Mouse (Mus musculus): ENCODE measurements at regions not wholly inside any gene's neighbourhood (a gene's known extent, or its start where the extent isn't known, plus 50 kb on each side); places are given as distances from the start of the nearest gene placed in this dataset.

DNA sequence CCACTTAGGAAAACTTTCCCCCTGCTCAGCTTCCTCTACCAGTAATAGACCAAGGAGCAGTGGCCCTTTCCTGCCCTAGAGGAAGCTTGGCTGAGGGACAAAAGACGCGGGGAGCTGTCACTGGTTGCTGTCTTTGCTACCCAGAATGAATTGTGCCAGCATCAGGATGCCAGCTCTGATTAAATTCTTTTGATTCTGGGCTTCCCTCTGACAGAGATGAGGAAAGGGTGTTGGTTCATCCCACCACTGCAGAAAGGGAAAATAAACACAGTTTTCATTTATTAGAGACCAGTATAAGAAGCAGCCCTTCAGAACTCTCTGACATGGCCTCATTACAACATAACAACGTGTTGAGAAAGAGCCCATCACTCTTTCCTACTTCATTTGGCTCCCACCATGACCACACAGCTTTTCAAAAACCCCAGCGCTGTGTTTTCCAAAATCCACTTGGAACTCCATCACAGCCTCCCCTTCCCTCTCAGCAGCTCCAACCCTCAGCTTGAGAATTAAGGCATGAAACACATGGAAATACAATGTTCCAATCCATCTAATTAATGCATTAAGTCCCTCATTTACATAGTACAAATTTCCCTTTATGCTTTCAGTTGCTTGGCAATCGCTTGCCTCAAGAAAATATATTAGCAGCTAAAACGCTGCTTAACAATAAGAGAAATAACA lies 429.6 kb downstream of the Efnb2 start:
- TF ChIP-seq EP300 (IDR thresholded peaks at IDR 0.05) (no peak), CTCF (IDR thresholded peaks at IDR 0.05) (no peak)

Data from lung, postnatal 0 days (tissue).